Mouse (Mus musculus) mesoderm, embryonic 11.5 days (tissue): Measurements from ENCODE around the gene Hrh3.

Source experiments
- DNase-seq: peaks from one replicate; pipeline ENCODE4 v3.0.0-alpha.2; 2012; ENCODE audit warnings: low read depth, low spot score

Hrh3 gene

DNA sequence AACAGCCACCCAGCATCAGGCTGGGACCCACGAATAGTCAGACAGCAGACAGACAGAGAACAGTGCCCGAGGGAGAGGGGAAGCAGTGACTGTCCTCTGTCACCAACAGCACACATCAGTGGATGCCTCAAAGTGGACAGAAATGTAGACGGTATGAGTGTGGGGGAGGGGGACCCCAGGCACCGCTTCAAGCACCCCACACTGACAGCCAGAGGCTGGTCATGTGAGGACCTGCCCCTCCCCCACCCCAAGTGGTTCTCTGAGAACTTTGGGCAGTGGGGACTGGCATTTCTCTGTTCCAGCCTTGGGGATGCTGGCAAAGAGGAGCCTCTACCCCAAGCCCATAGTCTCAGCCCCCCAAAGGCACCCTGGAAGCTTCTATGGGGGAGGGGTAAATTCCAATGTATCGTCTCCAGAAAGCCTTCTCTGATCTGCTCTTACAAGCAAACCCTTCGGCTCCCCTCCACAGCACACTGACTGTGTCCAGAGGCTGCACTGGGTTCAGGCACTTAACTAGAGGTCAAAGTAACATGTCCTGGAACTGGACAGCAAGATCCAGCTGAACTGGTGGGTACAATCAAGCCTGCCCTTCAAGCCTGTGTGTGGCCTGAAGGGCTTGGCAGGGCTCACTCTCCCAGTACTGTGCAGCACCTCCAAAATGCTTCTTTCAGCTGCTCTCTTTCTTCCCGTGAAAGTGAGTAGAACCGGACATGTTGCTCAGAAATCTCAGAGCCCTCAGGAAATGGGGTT lies 1.3 kb upstream of the Hrh3 start:
- DNase-seq = no peak

GRCm38 (mm10) chr2:180104659-180105377 lies 530 bp upstream of the Hrh3 start:
- no peak for DNase-seq

- no peak for DNase-seq
These were observed 924 bp downstream of the Hrh3 start for GRCm38 (mm10) chr2:180103151-180103977.

GRCm38 (mm10) chr2:180099529-180099928 lies 4.8 kb downstream of the Hrh3 start:
- no peak for DNase-seq

GRCm38 (mm10) chr2:180098167-180098566 lies 6.1 kb downstream of the Hrh3 start:
- DNase-seq = no peak

DNA sequence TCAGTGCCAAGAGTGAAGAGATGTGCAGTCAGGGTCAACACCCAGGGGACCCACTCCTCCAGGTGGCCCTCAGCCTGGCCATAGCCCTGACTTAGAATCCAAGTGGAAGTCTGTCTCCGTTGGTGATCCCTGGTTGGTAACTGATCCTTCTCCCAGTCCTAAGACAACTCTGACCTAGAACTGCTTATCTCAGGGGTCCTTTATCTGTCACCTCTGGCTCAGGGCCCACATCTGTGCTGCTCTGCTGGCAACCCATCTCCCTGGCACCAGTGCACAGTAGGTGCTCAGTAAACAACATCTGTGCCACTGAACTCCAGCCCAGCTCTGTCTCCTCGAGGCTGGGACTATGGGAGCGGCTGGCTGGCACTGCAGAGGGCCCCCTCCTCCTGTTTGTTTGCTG lies 6.7 kb downstream of the Hrh3 start:
- no peak for DNase-seq

DNA sequence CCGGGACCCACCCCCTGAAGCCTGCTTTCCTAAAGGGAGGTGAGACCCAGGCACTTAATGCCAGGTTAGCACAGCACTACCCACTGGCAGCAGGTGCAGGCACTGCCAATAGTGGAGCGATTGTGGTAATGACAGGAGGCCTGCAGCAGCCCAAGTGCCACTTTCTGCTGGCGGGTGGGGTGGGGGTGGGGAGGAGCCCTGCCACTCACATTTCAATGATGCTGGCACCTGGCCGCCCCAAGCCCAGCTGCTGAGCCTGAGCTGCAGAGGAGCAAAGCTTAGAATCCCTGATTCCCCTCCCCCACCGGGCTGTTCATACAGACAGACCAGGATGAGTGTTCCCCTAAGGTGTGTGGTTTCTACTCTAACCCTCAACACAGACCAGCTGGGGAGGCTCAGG lies 8.6 kb downstream of the Hrh3 start:
- DNase-seq = no peak

DNA sequence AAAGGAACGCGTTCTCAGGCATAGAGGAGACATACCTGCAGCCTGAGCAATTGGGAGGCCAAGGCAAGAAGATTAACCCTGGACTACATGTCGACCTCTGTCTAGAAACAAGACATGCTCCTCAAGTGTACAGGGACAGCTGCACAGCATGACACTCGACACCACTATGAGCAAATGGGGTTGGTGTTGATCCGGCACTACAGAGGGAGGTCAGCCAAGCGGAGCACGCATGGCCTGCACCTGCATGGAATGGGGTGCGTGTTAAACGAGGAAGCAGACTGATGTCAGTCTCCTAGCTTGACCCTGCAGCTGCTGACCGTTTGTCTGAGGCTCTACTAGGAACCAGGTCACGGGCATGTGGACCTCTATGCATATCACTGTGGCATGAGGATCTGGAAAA lies 14.0 kb downstream of the Hrh3 start:
- no peak for DNase-seq

DNA sequence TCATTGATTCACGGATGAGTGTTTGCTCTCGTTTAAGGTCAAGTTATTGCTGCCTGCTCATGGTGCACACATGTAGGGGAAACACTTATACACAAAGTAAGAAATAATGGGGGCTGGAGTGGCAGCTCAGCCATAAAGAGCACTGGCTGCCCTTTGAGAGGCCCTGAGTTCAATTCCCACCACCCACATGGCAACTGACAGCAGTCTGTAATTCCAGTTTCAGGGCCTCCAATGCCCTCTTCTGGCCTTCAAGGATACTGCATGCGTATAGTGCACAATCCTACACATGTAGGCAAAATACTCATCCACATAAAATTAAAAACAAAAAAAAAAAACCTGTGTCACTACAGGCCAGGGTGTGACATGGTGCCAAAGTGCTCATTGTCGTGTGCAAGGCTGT lies 16.8 kb downstream of the Hrh3 start:
- no peak for DNase-seq

DNA sequence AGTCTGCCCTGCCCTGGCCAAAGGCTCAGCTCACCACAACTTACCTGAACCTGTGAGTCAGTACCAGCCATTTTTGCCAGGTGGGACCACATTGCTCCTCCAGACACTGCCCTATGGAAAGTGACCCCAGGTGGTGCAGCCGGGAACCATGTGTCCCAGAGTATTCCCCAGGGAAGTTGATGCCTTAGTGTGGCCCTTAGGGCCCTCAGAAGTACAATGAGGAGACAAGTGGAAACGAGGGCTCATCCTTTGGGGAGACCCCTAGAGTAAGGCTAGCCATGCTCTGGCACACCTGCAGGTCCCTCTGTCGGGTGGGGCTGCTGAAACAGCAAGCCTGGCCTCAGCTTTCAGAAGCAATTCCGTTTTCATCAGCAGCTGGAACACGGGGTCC lies 17.7 kb downstream of the Hrh3 start:
- DNase-seq = no peak

DNA sequence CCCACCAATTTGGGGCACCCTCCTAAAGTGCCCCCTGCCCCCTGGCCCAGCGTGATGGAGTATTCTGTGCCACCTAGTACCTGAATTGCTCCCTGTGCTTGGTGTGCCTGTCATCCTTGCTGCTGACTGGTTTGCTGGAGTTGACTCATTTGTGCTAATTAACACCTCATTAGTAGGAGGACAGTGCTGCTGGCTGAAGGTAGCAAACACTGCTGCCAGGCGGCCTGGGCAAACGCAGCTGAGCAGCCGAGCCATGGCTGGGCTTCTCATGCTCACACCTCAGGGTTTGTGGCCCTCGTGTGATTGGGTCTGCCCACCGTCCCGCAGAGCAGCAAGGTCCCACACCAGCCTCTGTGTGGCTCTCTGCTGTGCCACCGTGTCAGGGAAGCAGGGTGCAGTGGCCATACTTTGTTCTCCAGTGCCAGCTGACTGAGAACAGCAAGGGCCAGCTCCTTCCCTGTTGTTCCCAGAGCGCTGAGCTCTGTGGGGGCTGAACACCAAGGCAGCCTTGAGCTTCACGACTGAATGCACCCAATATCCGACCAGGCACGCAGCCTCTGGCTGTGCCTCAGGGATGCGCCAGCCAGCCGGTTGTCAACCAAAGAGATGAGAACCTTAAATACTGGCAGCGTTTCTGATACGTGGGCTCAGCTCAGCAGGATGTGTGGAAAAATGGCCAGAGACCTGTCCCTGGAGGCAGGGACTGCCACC lies 18.2 kb downstream of the Hrh3 start:
- DNase-seq = no peak

DNA sequence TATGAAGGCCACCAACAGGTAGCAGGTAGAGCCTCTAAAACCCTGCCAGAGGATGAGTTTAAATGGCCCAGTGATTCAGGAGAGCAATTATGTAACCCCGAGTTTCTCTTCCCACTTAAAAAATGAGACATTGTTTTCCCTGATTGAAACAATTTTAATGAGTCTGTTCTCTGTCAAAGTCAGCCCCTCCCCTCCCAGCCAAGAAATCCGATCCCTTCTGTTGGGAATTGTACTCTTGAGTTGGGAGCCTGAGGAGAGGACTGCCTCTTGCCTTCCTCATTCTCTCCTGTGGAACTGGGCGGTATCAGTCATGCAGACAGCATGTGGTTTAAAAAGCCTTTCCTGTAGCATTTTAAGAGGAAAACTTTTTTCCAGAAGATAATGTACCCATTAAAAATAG lies 19.7 kb downstream of the Hrh3 start:
- DNase-seq = no peak

DNA sequence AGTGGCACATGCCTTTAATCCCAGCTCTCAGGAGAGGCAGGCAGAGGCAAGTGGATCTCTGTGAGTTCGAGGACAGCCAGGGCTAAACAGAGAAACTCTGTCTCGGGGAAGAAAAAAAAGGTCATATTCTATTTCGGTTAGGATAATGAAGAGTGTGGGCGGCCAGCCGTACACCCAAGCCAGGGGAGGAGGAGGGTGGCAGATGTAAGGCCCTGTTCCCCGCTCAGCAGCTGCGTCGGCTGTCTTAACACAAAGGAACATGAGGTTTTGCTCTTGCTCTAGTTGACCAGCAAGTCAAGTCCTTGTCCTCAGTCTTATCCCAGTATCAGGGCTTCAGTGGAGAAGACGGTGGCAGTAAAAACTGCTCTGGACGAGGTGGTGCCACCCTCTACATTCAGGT lies 21.2 kb downstream of the Hrh3 start:
- DNase-seq = no peak

DNA sequence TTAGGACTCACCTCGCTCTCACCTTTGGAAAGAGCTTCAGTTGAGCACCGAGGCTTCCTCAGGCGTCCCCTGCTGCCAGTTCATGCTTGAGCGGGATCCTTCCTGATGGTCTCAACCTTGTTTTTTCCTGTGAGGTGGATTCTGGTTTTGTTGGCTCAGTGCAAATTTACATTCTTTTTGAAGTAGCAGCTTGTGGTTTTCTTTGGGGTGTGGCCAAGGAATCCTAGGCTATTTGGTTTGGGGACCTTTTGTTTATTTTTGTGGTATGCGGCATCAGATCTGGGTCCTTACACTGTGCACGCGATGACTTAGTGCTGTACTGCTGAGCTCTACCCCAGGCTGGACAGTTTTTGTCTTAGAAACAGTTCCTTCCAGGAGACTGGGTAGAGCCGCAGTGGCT lies 23.6 kb downstream of the Hrh3 start:
- no peak for DNase-seq

DNA sequence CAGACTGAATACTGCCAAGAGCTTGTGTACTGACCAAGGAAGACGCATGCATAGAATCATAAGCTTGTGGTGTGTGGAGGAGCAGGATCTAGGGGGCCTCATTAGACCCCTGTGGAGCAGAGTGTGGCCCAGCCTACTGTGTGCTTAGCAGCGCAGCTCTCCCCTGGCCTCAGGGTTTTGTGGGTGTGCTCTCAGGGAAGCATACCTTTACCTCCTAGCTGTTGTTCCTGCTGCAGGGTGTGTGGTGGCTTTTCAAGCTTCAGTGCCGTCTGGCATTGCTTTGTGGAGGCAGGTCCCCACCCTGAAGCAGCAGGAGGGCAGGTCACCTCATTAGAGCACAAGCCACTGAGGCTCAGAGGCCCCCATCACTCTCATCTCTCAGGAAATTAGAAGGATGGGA lies 26.7 kb downstream of the Hrh3 start:
- DNase-seq = no peak

DNA sequence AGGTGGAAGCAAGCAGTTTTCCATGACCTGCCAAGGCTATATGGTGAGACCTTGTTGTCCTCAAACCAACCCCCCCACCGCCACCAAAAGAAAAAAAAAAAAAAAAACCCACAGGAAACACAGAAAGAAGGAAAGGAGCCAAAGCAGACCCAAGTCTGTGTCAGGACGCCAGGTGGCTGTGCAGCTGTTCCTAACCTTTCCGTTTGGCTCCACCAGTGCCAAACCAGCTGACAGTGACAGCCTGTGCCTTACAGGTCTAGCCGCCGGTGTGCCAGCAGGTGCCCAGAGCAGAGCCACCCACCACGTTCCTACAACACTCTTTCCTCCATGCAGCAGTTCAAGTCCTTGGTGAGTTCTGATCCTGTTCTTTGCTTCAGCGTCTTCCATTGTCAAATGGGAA lies 31.4 kb downstream of the Hrh3 start:
- no peak for DNase-seq

DNA sequence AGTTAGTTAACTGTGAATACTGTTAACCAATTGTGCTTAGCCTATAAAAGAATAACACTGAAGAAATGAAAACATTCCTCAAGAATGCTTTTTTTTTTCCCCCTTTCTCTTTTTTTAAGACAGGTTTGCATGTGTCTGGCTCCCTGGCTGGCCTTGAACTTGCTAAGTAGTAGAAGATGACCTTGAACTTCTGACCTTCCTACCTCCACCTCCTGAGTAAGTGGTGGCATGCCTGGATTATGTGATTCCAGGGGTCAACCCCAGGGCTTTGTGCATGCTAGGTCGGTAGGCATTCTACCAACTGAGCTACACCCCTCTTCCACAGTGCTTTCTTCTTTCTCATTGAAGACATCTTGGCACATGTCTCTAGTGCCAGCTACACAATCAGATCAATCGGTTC lies 32.6 kb downstream of the Hrh3 start:
- DNase-seq = no peak

DNA sequence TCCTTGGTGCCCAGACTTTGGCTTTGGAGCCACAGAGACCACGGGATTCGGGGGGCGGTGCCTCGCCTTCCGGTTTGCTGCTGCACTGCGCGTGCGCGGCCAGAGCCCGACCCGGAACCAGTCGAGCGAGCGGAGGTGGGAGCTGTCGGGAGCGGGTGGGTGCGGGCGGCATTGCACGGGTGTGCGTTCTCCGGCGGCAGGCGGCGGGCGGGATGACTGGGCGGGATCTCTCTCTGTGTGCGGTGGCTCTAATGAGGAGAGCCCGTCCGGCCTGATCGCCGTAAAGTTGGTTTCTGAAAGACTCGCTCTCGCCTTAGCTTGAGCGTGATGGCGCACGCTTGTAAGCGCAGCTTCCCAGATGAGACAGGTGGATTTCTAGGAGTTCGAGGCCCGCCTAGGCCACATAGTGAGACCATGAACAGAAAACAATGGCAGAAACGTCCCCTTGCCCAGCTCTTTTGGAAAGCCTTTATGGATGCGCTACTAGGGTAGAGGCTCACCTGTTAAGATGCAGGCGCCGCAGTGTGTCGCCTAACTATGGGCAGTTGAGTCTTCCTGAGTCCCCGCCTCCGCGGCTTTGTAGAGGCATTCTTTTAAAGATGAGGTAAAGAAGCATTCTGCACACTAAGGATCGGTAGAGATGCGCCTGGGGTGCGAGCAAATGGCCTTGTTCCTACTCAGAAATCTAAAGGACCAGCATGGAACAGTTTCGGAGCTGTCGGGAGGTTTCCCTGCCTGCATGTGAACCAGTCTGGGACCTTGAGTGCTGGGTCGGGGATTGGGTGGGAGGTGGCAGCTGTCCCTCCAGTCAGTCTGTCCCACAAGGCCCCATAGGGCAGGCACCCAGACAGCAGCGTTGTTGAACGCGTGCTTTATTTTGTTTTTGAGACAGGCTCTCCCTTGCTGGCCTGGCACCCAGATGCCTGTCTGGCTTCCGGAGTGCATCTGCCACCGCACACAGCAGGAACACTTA lies 33.5 kb downstream of the Hrh3 start, which contains the start of gene Mtg2:
Gene Mtg2, plus strand, starts transcription at position 108 of the 973 bp plus-strand sequence.
- DNase-seq = peak; percentile 94

- DNase-seq = no peak
These were observed 34.4 kb downstream of the Hrh3 start for GRCm38 (mm10) chr2:180069770-180070480.
